Mouse (Mus musculus): ENCODE results near the gene Garnl3.

- TF ChIP-seq CTCF (IDR thresholded peaks at IDR 0.05; ENCODE audit: low read depth) = no peak
- TF ChIP-seq EP300 (IDR thresholded peaks at IDR 0.05; ENCODE audit: low read depth) = no peak
Observed at GRCm38 (mm10) chr2:33137244-33137643, 5.8 kb upstream of the Garnl3 start.

Measured in liver, postnatal 0 days (tissue).